Mouse (Mus musculus): ENCODE results near the gene Igsf23.

DNA sequence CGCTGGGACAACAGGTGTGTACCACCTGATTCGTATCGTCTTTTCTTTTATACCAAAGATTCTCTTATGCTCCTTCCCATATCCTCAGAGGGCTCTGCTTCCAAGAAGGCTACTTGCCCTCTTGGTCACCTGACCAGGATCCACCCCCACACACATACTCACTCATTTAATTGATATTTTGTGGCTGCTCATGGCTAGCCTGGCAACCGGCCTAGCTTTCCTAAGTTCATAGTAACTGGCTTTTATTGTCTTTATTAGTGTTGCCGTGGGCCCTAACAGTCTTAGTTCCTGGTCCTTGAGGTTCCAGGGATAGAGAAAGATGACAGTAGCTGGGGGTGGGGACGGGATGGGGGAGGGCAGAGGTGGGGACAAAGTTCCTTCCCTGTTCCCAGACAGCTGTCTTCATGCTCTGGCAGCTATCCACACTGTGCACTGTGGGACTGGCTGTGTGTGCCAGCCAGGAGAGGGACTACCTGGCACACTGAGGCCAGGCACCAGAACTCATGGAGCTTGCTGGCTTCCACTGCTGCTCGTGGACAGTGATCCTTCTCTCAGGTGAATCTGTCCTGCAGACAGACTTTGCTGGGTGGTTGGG lies 14.5 kb upstream of the Igsf23 start, which contains the start of gene Ceacam20:
- TF ChIP-seq CTCF (IDR thresholded peaks at IDR 0.05; ENCODE audit: low read depth) (no peak), EP300 (IDR thresholded peaks at IDR 0.05; ENCODE audit: low read depth) (no peak)
